Mouse (Mus musculus) MEL (cell line): ENCODE results near the gene Krt7.

ENCODE experiments used
- CTCF ChIP-seq, 3 experiments: IDR thresholded peaks in 2 of 3; conservative IDR thresholded peaks in 1 of 3; 2 replicates each; pipeline ENCODE4 v1.5.1; 2011 to 2012; ENCODE audit warnings: low read length in 3 of 3, low read depth in 2 of 3, mild to moderate bottlenecking in 2 of 3, improper control_type of control experiment in 1 of 3, inconsistent platforms in 1 of 3, mixed read lengths in 1 of 3, moderate library complexity in 1 of 3; ENCODE audit not compliant: control insufficient read depth in 1 of 3, insufficient read depth in 1 of 3, poor library complexity in 1 of 3, severe bottlenecking in 1 of 3
- E2F4 ChIP-seq: IDR thresholded peaks from 2 replicates; pipeline ENCODE4 v1.6.1; 2011; ENCODE audit warnings: low read depth, low read length, improper control_type of control experiment, borderline replicate concordance
- ETS1 ChIP-seq: IDR thresholded peaks from 2 replicates; pipeline ENCODE4 v1.6.1; 2012; ENCODE audit warnings: low read depth, mild to moderate bottlenecking, inconsistent platforms, low read length, improper control_type of control experiment, moderate library complexity
- GABPA ChIP-seq: IDR thresholded peaks from 2 replicates; pipeline ENCODE4 v1.6.1; 2012; ENCODE audit warnings: low read depth, mild to moderate bottlenecking, inconsistent platforms, low read length, improper control_type of control experiment, moderate library complexity
- MAX ChIP-seq: IDR thresholded peaks from 2 replicates; pipeline ENCODE4 v1.6.1; 2011; ENCODE audit warnings: low read length, improper control_type of control experiment
- MXI1 ChIP-seq: IDR thresholded peaks from 2 replicates; pipeline ENCODE4 v1.6.1; 2011; ENCODE audit warnings: mild to moderate bottlenecking, low read depth, low read length, improper control_type of control experiment
- NELFE ChIP-seq: IDR thresholded peaks from 2 replicates; pipeline ENCODE4 v1.6.1; 2011; ENCODE audit warnings: low read depth, low read length, improper control_type of control experiment
- NRF1 ChIP-seq: IDR thresholded peaks from 2 replicates; pipeline ENCODE4 v1.6.1; 2014; ENCODE audit warnings: low read depth, mild to moderate bottlenecking, inconsistent platforms, low read length, improper control_type of control experiment, moderate library complexity; ENCODE audit not compliant: poor library complexity, insufficient read depth, severe bottlenecking
- POLR2A ChIP-seq, 2 experiments: IDR thresholded peaks; 2 replicates each; pipeline ENCODE4 v1.6.1; 2011 to 2012; ENCODE audit warnings: low read length in 2 of 2, mild to moderate bottlenecking in 2 of 2, control low read depth in 1 of 2, improper control_type of control experiment in 1 of 2, low read depth in 1 of 2, moderate library complexity in 1 of 2; ENCODE audit not compliant: control insufficient read depth in 1 of 2, insufficient read depth in 1 of 2, poor library complexity in 1 of 2
- SMC3 ChIP-seq: IDR thresholded peaks from 2 replicates; pipeline ENCODE4 v1.6.1; 2011; ENCODE audit warnings: low read depth, low read length, improper control_type of control experiment
- TAL1 ChIP-seq: IDR thresholded peaks from 2 replicates; pipeline ENCODE4 v1.6.1; 2012; ENCODE audit warnings: mild to moderate bottlenecking, inconsistent platforms, low read length, moderate library complexity, mixed read lengths
- TCF12 ChIP-seq: IDR thresholded peaks from 2 replicates; pipeline ENCODE4 v1.6.1; 2014; ENCODE audit warnings: low read depth, mild to moderate bottlenecking, inconsistent platforms, low read length, improper control_type of control experiment, moderate library complexity
- USF1 ChIP-seq: IDR thresholded peaks from 2 replicates; pipeline ENCODE4 v1.6.1; 2014; ENCODE audit warnings: low read depth, mild to moderate bottlenecking, inconsistent platforms, low read length, improper control_type of control experiment, moderate library complexity
- ZNF384 ChIP-seq: IDR thresholded peaks from 2 replicates; pipeline ENCODE4 v1.6.1; 2012; ENCODE audit warnings: low read depth, mild to moderate bottlenecking, inconsistent platforms, low read length, improper control_type of control experiment

- no peak for TF ChIP-seq USF1
- TF ChIP-seq NRF1 = no peak
- no peak for TF ChIP-seq GABPA
- TF ChIP-seq NELFE = no peak
- TF ChIP-seq E2F4 = no peak
- no peak for TF ChIP-seq POLR2A (IDR thresholded peaks at IDR 0.05; ENCODE audit: control insufficient read depth in 1 of 2, insufficient read depth in 1 of 2, low read depth in 1 of 2, low read length in 2 of 2, poor library complexity in 1 of 2)
- no peak for TF ChIP-seq TCF12
- no peak for TF ChIP-seq ZNF384
- no peak for TF ChIP-seq CTCF (IDR thresholded peaks at IDR 0.05 in 2 of 3, conservative IDR thresholded peaks at IDR 0.05 in 1 of 3; ENCODE audit: control insufficient read depth in 1 of 3, insufficient read depth in 1 of 3, low read depth in 2 of 3, low read length in 3 of 3, poor library complexity in 1 of 3, severe bottlenecking in 1 of 3)
- no peak for TF ChIP-seq TAL1
- no peak for TF ChIP-seq MAX
- TF ChIP-seq ETS1 = no peak
- no peak for TF ChIP-seq SMC3
- no peak for TF ChIP-seq MXI1
Observed at GRCm38 (mm10) chr15:101397683-101398082, 13.2 kb upstream of the Krt7 start.
